Mouse (Mus musculus) right cerebral cortex, postnatal 14 days (tissue): Measurements from ENCODE around the gene Gm11639.
"Not testable (repeated sequence)": the region's sequence is repeated elsewhere in the genome, so short reads cannot be mapped to it uniquely, and the experiment has no call there.

Source experiments
- DNase-seq: peaks from one replicate; pipeline ENCODE4 v3.0.0; 2022

Gm11639 gene

GRCm38 (mm10) chr11:104707084-104707483 is 21.6 kb downstream of the Gm11639 start:
- no peak for DNase-seq

DNA sequence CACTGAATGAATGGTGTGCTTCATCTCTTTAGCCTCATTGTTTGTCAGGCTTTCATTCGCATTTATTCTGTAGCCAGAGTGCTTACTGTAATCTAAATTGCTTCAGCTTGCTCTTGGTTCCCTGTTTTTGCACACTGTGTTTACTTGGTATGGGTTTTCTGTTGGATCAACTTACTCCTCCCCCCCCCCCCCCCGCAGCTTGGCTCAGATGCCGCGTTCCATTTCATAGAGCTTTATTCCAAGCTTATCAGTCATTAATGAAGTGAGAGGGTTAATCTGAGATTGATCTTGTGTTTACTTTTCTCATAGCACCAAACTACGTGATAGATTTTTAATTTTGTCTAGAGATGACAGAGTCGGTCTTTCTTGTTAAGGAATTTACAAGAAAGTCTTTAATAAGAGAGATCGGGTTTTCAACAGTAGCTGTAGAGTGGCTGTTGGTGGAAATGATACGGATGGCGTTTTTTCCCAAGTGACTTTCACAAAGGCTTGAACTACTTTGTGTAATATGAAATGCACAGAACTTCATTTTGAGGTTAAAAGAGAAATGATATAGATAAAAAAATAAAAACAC is 59.6 kb downstream of the Gm11639 start:
- no peak for DNase-seq

DNA sequence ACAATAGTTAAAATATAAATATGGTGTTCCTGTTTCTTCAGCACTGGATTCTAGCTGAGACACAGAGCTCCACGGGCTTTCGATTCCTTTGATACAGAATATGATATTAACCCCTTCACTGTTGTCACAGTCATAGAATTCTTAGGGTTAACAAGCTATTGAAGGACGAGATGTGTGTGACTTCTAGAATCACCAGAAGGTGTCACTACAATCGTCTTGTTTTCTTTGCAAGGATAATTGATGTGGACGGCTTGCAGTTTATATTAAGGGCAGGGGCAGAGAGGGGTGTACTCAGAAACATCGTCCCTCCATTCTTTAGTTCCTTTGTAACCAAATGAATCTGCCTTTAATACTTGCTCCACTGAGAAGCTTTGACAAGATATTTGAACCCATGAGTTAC is 80.3 kb downstream of the Gm11639 start:
- DNase-seq = no peak

DNA sequence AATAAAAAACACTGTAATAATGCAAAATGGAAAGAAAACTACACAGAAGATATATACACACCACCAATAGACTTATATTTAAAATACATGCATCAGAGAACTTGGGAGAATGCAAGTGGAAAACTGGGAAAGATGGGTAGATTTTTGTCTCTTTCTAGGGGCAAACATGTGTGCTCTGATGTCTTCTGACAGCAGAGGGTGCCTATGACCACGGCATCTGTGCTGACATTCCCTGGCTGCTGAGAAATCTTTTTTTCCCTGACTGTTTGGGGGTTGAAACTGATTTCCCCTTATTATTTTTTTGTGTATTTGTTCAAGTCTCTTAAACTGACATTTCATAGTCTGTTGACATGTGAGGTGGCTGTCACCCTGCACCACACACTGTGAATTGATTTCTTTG is 81.6 kb downstream of the Gm11639 start:
- DNase-seq = no peak

GRCm38 (mm10) chr11:104768072-104768471 is 82.6 kb downstream of the Gm11639 start:
- peak; percentile 44 for DNase-seq

DNA sequence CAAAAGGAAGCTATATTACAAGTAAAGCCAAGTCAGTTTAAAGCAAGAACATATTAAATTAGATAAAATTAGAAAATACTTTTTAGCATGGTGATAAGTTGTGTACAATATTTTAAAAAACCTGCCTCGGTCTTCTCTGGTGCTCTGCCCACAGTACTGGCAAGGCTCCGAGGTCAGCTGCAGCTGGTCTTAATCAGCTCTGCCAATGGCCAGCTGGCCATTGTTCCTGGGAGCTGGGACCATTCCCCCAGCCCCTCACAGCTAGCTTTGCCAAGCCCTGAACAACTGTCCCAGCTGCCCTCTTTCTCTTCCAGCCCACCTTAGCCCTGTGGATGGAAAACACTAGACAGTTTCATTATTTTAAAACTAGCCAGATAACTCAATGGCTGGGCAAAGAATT is 93.3 kb downstream of the Gm11639 start:
- no peak for DNase-seq

DNA sequence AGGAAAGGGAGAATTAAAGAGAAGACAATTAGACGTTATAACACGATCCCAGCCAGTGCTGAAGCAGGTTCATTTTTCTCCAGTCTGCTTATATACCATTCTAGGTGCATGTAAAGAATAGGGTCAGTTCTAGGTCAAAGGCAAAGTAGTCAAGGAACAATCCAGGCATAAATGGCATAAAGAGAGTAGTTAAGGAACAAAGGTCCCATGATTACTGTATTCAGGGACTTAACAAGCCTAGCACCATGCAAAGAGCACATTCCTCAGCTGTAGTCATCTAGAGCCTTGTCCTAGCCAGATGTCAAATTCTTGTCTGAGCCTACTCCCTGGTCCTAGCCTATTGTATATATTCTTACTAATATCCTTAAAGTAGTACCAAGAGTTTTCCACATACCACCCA is 259.2 kb downstream of the Gm11639 start:
- no peak for DNase-seq

DNA sequence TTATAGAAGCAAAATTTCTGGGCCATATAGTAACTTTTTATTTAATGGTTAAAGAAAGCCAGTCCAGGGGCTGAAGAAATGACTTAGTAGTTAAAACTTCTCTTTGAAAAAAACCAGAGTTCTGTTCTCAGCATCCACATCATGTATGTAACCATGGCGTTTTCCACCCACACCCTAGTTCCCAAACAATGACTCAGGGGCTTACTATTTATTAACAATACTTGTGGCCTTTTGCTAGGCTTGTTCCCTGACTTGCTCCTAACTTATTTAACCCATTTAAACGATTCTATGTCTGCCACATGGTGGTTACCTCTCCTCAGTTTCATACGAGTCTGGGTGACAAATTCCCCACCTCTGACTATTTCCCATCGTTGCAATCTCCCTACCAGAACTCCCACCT is 266.8 kb downstream of the Gm11639 start:
- no peak for DNase-seq

GRCm38 (mm10) chr11:104967862-104968261 is 282.4 kb downstream of the Gm11639 start:
- DNase-seq = no peak

DNA sequence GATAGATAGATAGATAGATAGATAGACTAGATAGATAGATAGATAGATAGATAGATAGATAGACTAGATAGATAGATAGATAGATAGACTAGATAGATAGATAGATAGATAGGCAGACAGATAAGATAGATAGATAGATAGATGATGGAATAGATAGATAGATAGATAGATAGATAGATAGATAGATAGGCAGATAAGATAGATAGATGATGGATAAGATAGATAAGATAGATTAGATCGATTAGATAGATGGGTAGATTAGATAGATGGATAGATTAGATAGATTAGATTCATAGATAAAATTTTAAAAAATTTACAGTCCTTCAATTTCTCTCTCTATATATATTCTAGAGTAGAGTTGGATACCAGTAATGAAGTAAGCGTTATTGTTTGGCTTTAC is 282.9 kb downstream of the Gm11639 start:
- DNase-seq = no peak

GRCm38 (mm10) chr11:104971322-104971721 is 285.8 kb downstream of the Gm11639 start:
- no peak for DNase-seq

DNA sequence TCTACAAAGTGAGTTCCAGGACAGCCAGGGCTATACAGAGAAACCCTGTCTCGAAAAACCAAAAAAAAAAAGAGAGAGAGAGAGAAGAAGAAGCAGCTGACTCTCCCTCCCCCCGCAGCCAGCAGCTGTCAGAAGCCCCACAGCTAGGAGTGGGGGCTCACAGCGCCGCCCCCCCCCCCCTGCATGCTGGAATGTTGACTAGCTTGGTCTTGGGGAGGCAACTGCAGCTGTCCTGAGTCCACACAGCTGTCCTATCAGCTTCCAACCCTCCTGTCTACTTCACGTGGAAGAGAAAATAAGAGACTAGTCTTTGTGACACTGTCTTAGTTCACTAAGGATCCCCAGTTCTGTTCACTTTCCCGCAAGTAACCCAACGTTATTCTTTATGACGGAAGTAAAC is 287.0 kb downstream of the Gm11639 start:
- no peak for DNase-seq

GRCm38 (mm10) chr11:104977976-104978375 is 292.5 kb downstream of the Gm11639 start:
- DNase-seq = no peak

- no peak for DNase-seq
Measured at GRCm38 (mm10) chr11:104981342-104982055, 296.0 kb downstream of the Gm11639 start.

- no peak for DNase-seq
Measured at GRCm38 (mm10) chr11:105009232-105009631, 323.7 kb downstream of the Gm11639 start.

- DNase-seq = no peak
Measured at GRCm38 (mm10) chr11:105021071-105021470, 335.6 kb downstream of the Gm11639 start.

DNA sequence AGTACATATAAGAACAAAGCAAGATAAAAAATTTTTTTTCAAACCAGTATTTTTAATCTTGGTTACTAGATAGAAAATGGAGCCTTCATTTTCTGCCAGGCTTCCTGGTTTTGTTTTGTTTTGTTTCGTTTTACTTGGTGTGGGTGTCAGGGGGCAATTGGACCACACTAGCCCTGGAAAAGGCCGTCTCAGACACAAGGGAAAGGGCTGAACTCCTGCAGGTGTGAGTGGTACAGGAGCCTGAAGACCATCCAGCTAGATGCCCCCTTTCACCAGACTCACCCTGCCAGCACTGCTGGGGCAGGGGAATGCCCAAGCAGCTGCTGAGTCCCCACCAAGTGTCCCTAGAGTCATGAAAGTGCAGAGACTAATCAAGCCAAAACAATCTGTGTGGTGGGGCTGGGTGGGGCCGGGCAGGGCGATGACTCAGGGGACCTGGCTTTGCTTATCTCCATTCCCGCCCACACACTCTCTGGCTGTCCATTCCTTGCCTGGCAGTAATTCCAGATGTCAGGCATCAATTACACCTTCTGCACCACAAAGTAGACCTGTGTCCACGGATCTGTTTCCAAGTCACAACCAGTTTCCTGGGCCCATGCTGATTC is 343.3 kb downstream of the Gm11639 start:
- no peak for DNase-seq

- no peak for DNase-seq
Measured at GRCm38 (mm10) chr11:105029525-105029924, 344.0 kb downstream of the Gm11639 start.

DNA sequence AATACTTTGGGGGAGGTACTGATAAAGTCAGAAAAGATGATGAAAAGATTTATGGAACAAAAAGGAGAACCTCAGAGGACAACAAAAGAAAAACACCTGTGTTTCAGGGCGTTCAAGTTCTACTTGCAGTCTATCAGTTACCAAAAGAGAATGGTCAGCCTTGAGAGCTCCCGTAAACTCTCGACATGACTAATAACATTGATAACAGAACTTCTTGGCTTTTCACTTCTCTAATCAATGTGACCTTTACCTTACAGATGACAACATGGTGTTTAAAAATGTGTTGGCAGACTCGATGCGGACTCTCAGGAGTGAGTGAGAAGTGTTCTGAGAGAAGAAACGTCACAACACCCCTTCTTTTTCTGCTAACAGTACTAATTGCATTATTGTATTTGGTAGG is 344.7 kb downstream of the Gm11639 start:
- no peak for DNase-seq

GRCm38 (mm10) chr11:105031103-105031502 is 345.6 kb downstream of the Gm11639 start:
- DNase-seq = no peak

DNA sequence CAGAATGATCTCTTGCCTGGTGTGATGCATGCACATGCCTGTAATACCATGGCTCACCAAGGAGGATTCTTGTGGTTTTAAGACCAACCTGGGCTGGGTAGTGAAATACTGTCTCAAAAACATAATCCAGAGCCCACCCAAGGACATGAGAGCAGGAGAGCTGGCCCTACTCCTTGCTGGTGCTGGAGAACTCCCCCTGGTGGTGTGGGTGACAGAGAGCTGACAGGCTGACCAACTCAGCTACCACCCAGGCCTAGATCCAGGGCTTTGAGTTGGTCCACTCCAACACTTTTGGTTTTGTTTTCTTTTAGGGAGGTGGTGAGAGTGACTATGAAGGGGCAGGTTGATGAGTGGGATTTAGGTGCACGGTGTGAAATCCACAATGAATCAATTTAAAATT is 349.6 kb downstream of the Gm11639 start:
- no peak for DNase-seq

GRCm38 (mm10) chr11:105063292-105063691 is 377.8 kb downstream of the Gm11639 start, which contains the start of gene Efcab3:
Gene Efcab3 (plus strand): TSS chr11:105063592.
- no peak for DNase-seq

DNA sequence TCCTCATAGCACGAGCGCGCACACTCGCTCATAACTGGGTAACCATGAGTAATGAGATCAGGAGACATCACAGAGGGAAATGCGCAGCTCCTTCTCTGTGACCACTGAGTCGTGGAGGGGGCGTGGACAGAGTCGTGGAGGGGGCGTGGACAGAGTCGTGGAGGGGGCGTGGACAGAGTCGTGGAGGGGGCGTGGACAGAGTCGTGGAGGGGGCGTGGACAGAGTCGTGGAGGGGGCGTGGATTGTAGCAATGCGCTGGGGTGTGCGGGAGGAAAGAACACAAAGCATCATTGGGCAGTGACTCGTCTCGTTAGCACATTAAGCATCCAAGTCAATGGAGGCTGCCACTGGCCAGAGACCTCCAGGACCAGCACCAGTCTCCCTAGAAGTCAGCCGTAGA is 426.9 kb downstream of the Gm11639 start:
- DNase-seq = not testable (repeated sequence)

- no peak for DNase-seq
Measured at GRCm38 (mm10) chr11:105117814-105118213, 432.3 kb downstream of the Gm11639 start.
